Mouse (Mus musculus) embryonic facial prominence, embryonic 13.5 days (tissue): ENCODE data around the gene Adam26b. TPM values are rescaled to one million over a fixed set of nuclear protein-coding genes. Genes with fewer than 3 reads are reported as not detected.
"Not testable (repeated sequence)": the region's sequence is repeated elsewhere in the genome, so short reads cannot be mapped to it uniquely, and the experiment has no call there.

Experiments used
- ATAC-seq: fragments of 200-750 bp; cut with Nextera tagmentation; 2 replicates; pipeline ENCODE4 v1.8.0; 2017; ENCODE audit warnings: low read depth; ENCODE audit not compliant: insufficient number of reproducible peaks, insufficient read depth, low FRiP score, low TSS enrichment
- H3K27ac ChIP-seq: fragments of 300-500 bp; sonication (generic); 2 replicates; pipeline ENCODE4 v1.5.1; 2015; ENCODE audit warnings: moderate library complexity, mild to moderate bottlenecking, inconsistent platforms
- H3K27me3 ChIP-seq: fragments of 300-500 bp; sonication (generic); 2 replicates; pipeline ENCODE4 v1.6.1; 2015; ENCODE audit warnings: mild to moderate bottlenecking, inconsistent platforms
- H3K36me3 ChIP-seq: fragments of 300-500 bp; sonication (generic); 2 replicates; pipeline ENCODE4 v1.6.1; 2015; ENCODE audit warnings: mild to moderate bottlenecking, inconsistent platforms
- H3K4me1 ChIP-seq: fragments of 300-500 bp; sonication (generic); 2 replicates; pipeline ENCODE4 v1.6.1; 2015; ENCODE audit warnings: inconsistent platforms
- H3K4me2 ChIP-seq: fragments of 300-500 bp; sonication (generic); 2 replicates; pipeline ENCODE4 v1.6.1; 2015; ENCODE audit warnings: moderate library complexity, mild to moderate bottlenecking, inconsistent platforms
- H3K4me3 ChIP-seq: fragments of 300-500 bp; sonication (generic); 2 replicates; pipeline ENCODE4 v1.5.1; 2015; ENCODE audit warnings: mild to moderate bottlenecking, inconsistent platforms
- H3K9ac ChIP-seq: fragments of 300-500 bp; sonication (generic); 2 replicates; pipeline ENCODE4 v1.6.1; 2015; ENCODE audit warnings: mild to moderate bottlenecking, inconsistent platforms
- H3K9me3 ChIP-seq: fragments of 300-500 bp; sonication (generic); 2 replicates; pipeline ENCODE4 v1.6.1; 2016; ENCODE audit warnings: inconsistent platforms
- WGBS: fragments of 180-500 bp; shearing (Covaris S2); methylation state at CpG from one replicate; pipeline ENCODE4 v1.1.7; 2015; ENCODE audit warnings: mixed read lengths; 5-methylcytosine and 5-hydroxymethylcytosine counted together
- polyA plus RNA-seq: library from polyadenylated mRNA; unstranded; fragments of >200 nt; fragmentation: Nextera tagmentation; extraction: Ambion mirVana; gene quantifications from 2 replicates; pipeline ENCODE4 v1.2.1, GENCODE M21; 2015

The Adam26b gene
- polyA plus RNA-seq, result not detected in 2 replicates

DNA sequence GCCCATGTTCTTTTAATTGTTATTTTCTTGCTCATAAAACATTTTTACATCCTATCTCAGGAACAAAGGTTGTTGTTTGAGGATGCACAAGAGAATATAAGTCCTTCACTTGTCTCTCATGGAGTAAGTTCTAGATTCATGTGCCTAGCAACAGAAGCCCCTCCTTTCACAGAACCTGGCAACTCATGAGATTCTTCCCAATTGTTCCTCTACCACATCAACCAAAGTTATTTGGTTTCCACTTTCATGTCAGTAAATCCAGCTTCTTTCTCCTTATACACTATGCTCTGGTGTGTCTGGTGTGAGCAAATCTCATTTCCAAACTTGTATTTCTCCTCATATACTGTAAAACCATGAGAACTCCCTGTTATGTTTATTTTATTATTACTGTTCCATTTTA, at the start of gene Adam26b:
Gene Adam26b, minus strand, starts transcription at position 101 of the 400 bp plus-strand sequence.
- not testable (repeated sequence) for H3K4me3 ChIP-seq, H3K4me2 ChIP-seq, H3K27me3 ChIP-seq, H3K36me3 ChIP-seq, H3K4me1 ChIP-seq, H3K27ac ChIP-seq, H3K9ac ChIP-seq, ATAC-seq, H3K9me3 ChIP-seq

DNA sequence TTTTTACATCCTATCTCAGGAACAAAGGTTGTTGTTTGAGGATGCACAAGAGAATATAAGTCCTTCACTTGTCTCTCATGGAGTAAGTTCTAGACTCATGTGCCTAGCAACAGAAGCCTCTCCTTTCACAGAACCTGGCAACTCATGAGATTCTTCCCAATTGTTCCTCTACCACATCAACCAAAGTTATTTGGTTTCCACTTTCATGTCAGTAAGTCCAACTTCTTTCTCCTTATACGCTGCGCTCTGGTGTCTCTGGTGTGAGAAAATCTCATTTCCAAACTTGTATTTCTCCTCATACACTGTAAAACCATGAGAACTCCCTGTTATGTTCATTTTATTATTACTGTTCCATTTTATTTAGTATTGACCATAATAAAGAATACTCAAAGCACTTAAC, 48.7 kb upstream of the Adam26b start, which contains the start of gene Adam26a:
Gene Adam26a, minus strand, starts transcription at position 101 of the 400 bp plus-strand sequence.
- not testable (repeated sequence) for H3K4me2 ChIP-seq, H3K36me3 ChIP-seq, H3K4me3 ChIP-seq, H3K9ac ChIP-seq, H3K27me3 ChIP-seq, H3K27ac ChIP-seq, H3K9me3 ChIP-seq, H3K4me1 ChIP-seq, ATAC-seq
- WGBS, result 90% methylated on average over 2 of the region's 2 CpGs

Other genes with a start within 250 kb of the Adam26b start
- not detected in 2 replicates for gene Zfp42, start 221.1 kb downstream of the Adam26b start, polyA plus RNA-seq
- gene Adam26a, start 48.6 kb upstream of the Adam26b start, polyA plus RNA-seq, result not detected in 2 replicates
- gene Gm5346, start 99.2 kb upstream of the Adam26b start, polyA plus RNA-seq, result not detected in 2 replicates
- not detected in 2 replicates for gene Adam34, start 181.9 kb upstream of the Adam26b start, polyA plus RNA-seq